Mouse (Mus musculus): ENCODE data around the gene Myl3. TPM values are rescaled to one million over a fixed set of nuclear protein-coding genes. Genes with fewer than 3 reads are reported as not detected.

Myl3 gene
- polyA plus RNA-seq, 1 experiment from 2014 or later, result 1.4 TPM

GRCm38 (mm10) chr9:110750404-110751187 lies 8.9 kb downstream of the Myl3 start:
- H3K9ac ChIP-seq, result no peak overlapping the region

GRCm38 (mm10) chr9:110751412-110751811 lies 9.8 kb downstream of the Myl3 start:
- H3K36me3 ChIP-seq, result no peaks in the 10 kb centered on the region
- H3K27me3 ChIP-seq, result peaks cover 15% of the 10 kb centered on the region; the same call in 1 of the 2 replicates
- ATAC-seq (ENCODE audit: low FRiP score), result no peak
- H3K9ac ChIP-seq, result no peak overlapping the region
- WGBS, result 84% methylated on average over 5 of the region's 5 CpGs
- H3K9me3 ChIP-seq, result no peaks in the 10 kb centered on the region
- H3K4me2 ChIP-seq, result no peak overlapping the region
- no peak overlapping the region for H3K4me3 ChIP-seq
- no peaks in the 10 kb centered on the region for H3K4me1 ChIP-seq (replicated peaks)
- no peak overlapping the region for H3K27ac ChIP-seq

More at GRCm38 (mm10) chr9:110750404-110751187, 8.9 kb downstream of the Myl3 start:
- ATAC-seq (ENCODE audit: low FRiP score), result no peak
- H3K9me3 ChIP-seq, result no peaks in the 10 kb centered on the region
- H3K27ac ChIP-seq, result no peak overlapping the region
- H3K27me3 ChIP-seq, result peaks cover 23% of the 10 kb centered on the region
- H3K4me1 ChIP-seq (replicated peaks), result no peaks in the 10 kb centered on the region
- 47% methylated on average over 14 of the region's 14 CpGs for WGBS
- H3K4me3 ChIP-seq, result no peak overlapping the region
- H3K36me3 ChIP-seq, result no peaks in the 10 kb centered on the region
- no peak overlapping the region for H3K4me2 ChIP-seq

GRCm38 (mm10) chr9:110752917-110753435 lies 11.3 kb downstream of the Myl3 start:
- 57% methylated on average over 4 of the region's 4 CpGs for WGBS
- no peaks in the 10 kb centered on the region for H3K9me3 ChIP-seq
- no peak overlapping the region for H3K4me3 ChIP-seq
- no peak overlapping the region for H3K4me2 ChIP-seq
- H3K4me1 ChIP-seq (replicated peaks), result no peaks in the 10 kb centered on the region
- no peak overlapping the region for H3K27ac ChIP-seq
- H3K9ac ChIP-seq, result no peak overlapping the region
- H3K27me3 ChIP-seq, result 0 out of 2 replicates have a peak, but pooled peaks cover 13% of the 10 kb centered on the region
- ATAC-seq (ENCODE audit: low FRiP score), result no peak
- H3K36me3 ChIP-seq, result no peaks in the 10 kb centered on the region

GRCm38 (mm10) chr9:110753773-110754172 lies 12.1 kb downstream of the Myl3 start:
- H3K9me3 ChIP-seq, result no peaks in the 10 kb centered on the region
- WGBS, result 56% methylated on average over 2 of the region's 4 CpGs
- no peaks in the 10 kb centered on the region for H3K36me3 ChIP-seq
- no peak overlapping the region for H3K9ac ChIP-seq
- 0 out of 2 replicates have a peak, but pooled peaks cover 8% of the 10 kb centered on the region for H3K27me3 ChIP-seq
- no peak overlapping the region for H3K27ac ChIP-seq
- no peaks in the 10 kb centered on the region for H3K4me1 ChIP-seq (replicated peaks)
- H3K4me2 ChIP-seq, result no peak overlapping the region
- ATAC-seq (ENCODE audit: low FRiP score), result no peak
- H3K4me3 ChIP-seq, result no peak overlapping the region

- WGBS, result 86% methylated on average over 5 of the region's 5 CpGs
- no peak for ATAC-seq (ENCODE audit: low FRiP score)
- Histone ChIP-seq H3K4me2 (no peak overlapping the region), H3K9me3 (no peaks in the 10 kb centered on the region), H3K36me3 (no peaks in the 10 kb centered on the region), H3K9ac (peak overlapping the region; percentile 8; the same call in 1 of the 2 replicates), H3K27ac (no peak overlapping the region), H3K27me3 (no peaks in the 10 kb centered on the region), H3K4me1 (replicated peaks) (no peaks in the 10 kb centered on the region), H3K4me3 (no peak overlapping the region)
These were observed 16.2 kb downstream of the Myl3 start for GRCm38 (mm10) chr9:110757816-110758215.

GRCm38 (mm10) chr9:110758605-110759004 lies 16.9 kb downstream of the Myl3 start:
- Histone ChIP-seq H3K4me1 (replicated peaks) (no peaks in the 10 kb centered on the region), H3K9me3 (no peaks in the 10 kb centered on the region), H3K9ac (no peak overlapping the region), H3K27me3 (peaks cover 4% of the 10 kb centered on the region), H3K4me3 (no peak overlapping the region), H3K4me2 (no peak overlapping the region), H3K27ac (no peak overlapping the region), H3K36me3 (no peaks in the 10 kb centered on the region)
- no peak for ATAC-seq (ENCODE audit: low FRiP score)
- WGBS, result 74% methylated on average over 8 of the region's 8 CpGs

- Histone ChIP-seq H3K9me3 (no peaks in the 10 kb centered on the region), H3K27ac (no peak overlapping the region), H3K27me3 (peaks cover 10% of the 10 kb centered on the region), H3K4me2 (no peak overlapping the region), H3K9ac (no peak overlapping the region), H3K36me3 (no peaks in the 10 kb centered on the region), H3K4me3 (no peak overlapping the region), H3K4me1 (replicated peaks) (no peaks in the 10 kb centered on the region)
- WGBS, result 47% methylated on average over 2 of the region's 2 CpGs
- no peak for ATAC-seq (ENCODE audit: low FRiP score)
These were observed 17.6 kb downstream of the Myl3 start for GRCm38 (mm10) chr9:110759265-110759664.

- H3K4me1 ChIP-seq (replicated peaks), result no peaks in the 10 kb centered on the region
- peaks cover 12% of the 10 kb centered on the region for H3K27me3 ChIP-seq
- H3K27ac ChIP-seq, result no peak overlapping the region
- no peak overlapping the region for H3K4me3 ChIP-seq
- no peak overlapping the region for H3K9ac ChIP-seq
- H3K4me2 ChIP-seq, result no peak overlapping the region
- WGBS, result 89% methylated on average over 8 of the region's 8 CpGs
- H3K9me3 ChIP-seq, result no peaks in the 10 kb centered on the region
- no peak for ATAC-seq (ENCODE audit: low FRiP score)
- no peaks in the 10 kb centered on the region for H3K36me3 ChIP-seq
These were observed 19.2 kb downstream of the Myl3 start for GRCm38 (mm10) chr9:110760886-110761285.

GRCm38 (mm10) chr9:110762763-110763162 lies 21.1 kb downstream of the Myl3 start:
- Histone ChIP-seq H3K27ac (no peak overlapping the region), H3K4me1 (replicated peaks) (no peaks in the 10 kb centered on the region), H3K4me3 (no peak overlapping the region), H3K36me3 (no peaks in the 10 kb centered on the region), H3K4me2 (no peak overlapping the region), H3K9me3 (no peaks in the 10 kb centered on the region), H3K27me3 (peaks cover 12% of the 10 kb centered on the region), H3K9ac (no peak overlapping the region)
- 72% methylated on average over 10 of the region's 10 CpGs for WGBS
- ATAC-seq (ENCODE audit: low FRiP score), result no peak

- peaks cover 12% of the 10 kb centered on the region for H3K27me3 ChIP-seq
- WGBS, result 49% methylated on average over 2 of the region's 2 CpGs
- H3K4me3 ChIP-seq, result no peak overlapping the region
- no peak for ATAC-seq (ENCODE audit: low FRiP score)
- H3K4me1 ChIP-seq (replicated peaks), result no peaks in the 10 kb centered on the region
- no peaks in the 10 kb centered on the region for H3K9me3 ChIP-seq
- no peaks in the 10 kb centered on the region for H3K36me3 ChIP-seq
- no peak overlapping the region for H3K9ac ChIP-seq
- H3K4me2 ChIP-seq, result no peak overlapping the region
- H3K27ac ChIP-seq, result no peak overlapping the region
These were observed 21.7 kb downstream of the Myl3 start for GRCm38 (mm10) chr9:110763405-110763804.

GRCm38 (mm10) chr9:110772336-110772735 lies 30.7 kb downstream of the Myl3 start:
- 92% methylated on average over 10 of the region's 10 CpGs for WGBS

GRCm38 (mm10) chr9:110774403-110775268 lies 33.0 kb downstream of the Myl3 start:
- Histone ChIP-seq H3K9ac (no peak overlapping the region), H3K27me3 (peaks cover 3% of the 10 kb centered on the region; the same call in 1 of the 2 replicates), H3K4me1 (replicated peaks) (no peaks in the 10 kb centered on the region), H3K9me3 (no peaks in the 10 kb centered on the region), H3K27ac (no peak overlapping the region), H3K4me3 (no peak overlapping the region), H3K36me3 (no peaks in the 10 kb centered on the region), H3K4me2 (no peak overlapping the region)
- WGBS, result 75% methylated on average over 15 of the region's 15 CpGs
- no peak for ATAC-seq (ENCODE audit: low FRiP score)

More at GRCm38 (mm10) chr9:110772336-110772735, 30.7 kb downstream of the Myl3 start:
- H3K36me3 ChIP-seq, result no peaks in the 10 kb centered on the region
- no peak overlapping the region for H3K9ac ChIP-seq
- H3K4me1 ChIP-seq (replicated peaks), result no peaks in the 10 kb centered on the region
- no peak overlapping the region for H3K4me3 ChIP-seq
- H3K9me3 ChIP-seq, result no peaks in the 10 kb centered on the region
- no peak for ATAC-seq (ENCODE audit: low FRiP score)
- no peaks in the 10 kb centered on the region for H3K27me3 ChIP-seq
- H3K4me2 ChIP-seq, result no peak overlapping the region
- no peak overlapping the region for H3K27ac ChIP-seq
